Mouse (Mus musculus): ENCODE measurements around the gene Depp1.

Gene Depp1

GRCm38 (mm10) chr6:116649811-116650210 lies 598 bp upstream of the Depp1 start:
- DNase-seq (ENCODE audit: low read depth, low spot score), result no peak

- no peak for DNase-seq (ENCODE audit: low read depth, low spot score)
Measured at GRCm38 (mm10) chr6:116651437-116652118, 1.2 kb downstream of the Depp1 start.

GRCm38 (mm10) chr6:116653191-116653590 lies 2.8 kb downstream of the Depp1 start:
- no peak for DNase-seq (ENCODE audit: low read depth, low spot score)

GRCm38 (mm10) chr6:116653684-116654454 lies 3.5 kb downstream of the Depp1 start:
- no peak for DNase-seq (ENCODE audit: low read depth, low spot score)

GRCm38 (mm10) chr6:116663364-116663763 lies 13.0 kb downstream of the Depp1 start:
- no peak for DNase-seq (ENCODE audit: low read depth, low spot score)

GRCm38 (mm10) chr6:116664031-116664430 lies 13.6 kb downstream of the Depp1 start:
- no peak for DNase-seq (ENCODE audit: low read depth, low spot score)

GRCm38 (mm10) chr6:116664830-116665229 lies 14.4 kb downstream of the Depp1 start:
- DNase-seq (ENCODE audit: low read depth, low spot score), result no peak

- DNase-seq (ENCODE audit: low read depth, low spot score), result no peak
Measured at GRCm38 (mm10) chr6:116666085-116666750, 15.8 kb downstream of the Depp1 start.

- DNase-seq (ENCODE audit: low read depth, low spot score), result no peak
Measured at GRCm38 (mm10) chr6:116666892-116667291, 16.5 kb downstream of the Depp1 start.

GRCm38 (mm10) chr6:116667382-116667781 lies 17.0 kb downstream of the Depp1 start:
- DNase-seq (ENCODE audit: low read depth, low spot score), result no peak

- DNase-seq (ENCODE audit: low read depth, low spot score), result no peak
Measured at GRCm38 (mm10) chr6:116668682-116669470, 18.5 kb downstream of the Depp1 start.

GRCm38 (mm10) chr6:116670144-116670543 lies 19.7 kb downstream of the Depp1 start:
- DNase-seq (ENCODE audit: low read depth, low spot score), result no peak

GRCm38 (mm10) chr6:116671031-116671430 lies 20.6 kb downstream of the Depp1 start:
- DNase-seq (ENCODE audit: low read depth, low spot score), result no peak

GRCm38 (mm10) chr6:116671768-116672167 lies 21.4 kb downstream of the Depp1 start:
- no peak for DNase-seq (ENCODE audit: low read depth, low spot score)

- no peak for DNase-seq (ENCODE audit: low read depth, low spot score)
Measured at GRCm38 (mm10) chr6:116672349-116672748, 21.9 kb downstream of the Depp1 start.

- no peak for DNase-seq (ENCODE audit: low read depth, low spot score)
Measured at GRCm38 (mm10) chr6:116673471-116674282, 23.3 kb downstream of the Depp1 start, which contains the start of gene Rassf4. Gene Rassf4, minus strand, starts transcription at chr6:116673952.

GRCm38 (mm10) chr6:116674283-116674886 lies 24.0 kb downstream of the Depp1 start:
- no peak for DNase-seq (ENCODE audit: low read depth, low spot score)

GRCm38 (mm10) chr6:116676355-116676913 lies 26.0 kb downstream of the Depp1 start:
- no peak for DNase-seq (ENCODE audit: low read depth, low spot score)

- no peak for DNase-seq (ENCODE audit: low read depth, low spot score)
Measured at GRCm38 (mm10) chr6:116677321-116677720, 26.9 kb downstream of the Depp1 start.

Measured in telencephalon, adult 2 months (tissue).